Mouse (Mus musculus) forebrain, embryonic 12.5 days (tissue): ENCODE measurements at regions not wholly inside any gene's neighbourhood (a gene's known extent, or its start where the extent isn't known, plus 50 kb on each side); places are given as distances from the start of the nearest gene placed in this dataset.

Source experiments
- ATAC-seq: fragments of 200-750 bp; cut with Nextera tagmentation; 2 replicates; pipeline ENCODE4 v1.8.0; 2017; ENCODE audit warnings: moderate TSS enrichment; ENCODE audit not compliant: low FRiP score
- H3K27ac ChIP-seq: fragments of 300-500 bp; sonication (generic); 2 replicates; pipeline ENCODE4 v1.5.1; 2016; ENCODE audit warnings: mild to moderate bottlenecking
- H3K27me3 ChIP-seq: fragments of 300-500 bp; sonication (generic); 2 replicates; pipeline ENCODE4 v1.6.1; 2016; ENCODE audit warnings: mild to moderate bottlenecking
- H3K36me3 ChIP-seq: fragments of 300-500 bp; sonication (generic); replicated peaks from 2 replicates; pipeline ENCODE4 v1.6.1; 2016; ENCODE audit warnings: mild to moderate bottlenecking
- H3K4me1 ChIP-seq: fragments of 300-500 bp; sonication (generic); 2 replicates; pipeline ENCODE4 v1.6.1; 2016
- H3K4me2 ChIP-seq: fragments of 300-500 bp; sonication (generic); 2 replicates; pipeline ENCODE4 v1.6.1; 2016; ENCODE audit warnings: mild to moderate bottlenecking, moderate library complexity
- H3K4me3 ChIP-seq: fragments of 300-500 bp; sonication (generic); replicated peaks from 2 replicates; pipeline ENCODE4 v1.5.1; 2016; ENCODE audit warnings: mild to moderate bottlenecking
- H3K9ac ChIP-seq: fragments of 300-500 bp; sonication (generic); 2 replicates; pipeline ENCODE4 v1.6.1; 2016; ENCODE audit warnings: mild to moderate bottlenecking
- H3K9me3 ChIP-seq: fragments of 300-500 bp; sonication (generic); 2 replicates; pipeline ENCODE4 v1.6.1; 2016
- WGBS: fragments of 180-500 bp; shearing (Covaris S2); methylation state at CpG from one replicate; pipeline ENCODE4 v1.1.7; 2016; 5-methylcytosine and 5-hydroxymethylcytosine counted together

DNA sequence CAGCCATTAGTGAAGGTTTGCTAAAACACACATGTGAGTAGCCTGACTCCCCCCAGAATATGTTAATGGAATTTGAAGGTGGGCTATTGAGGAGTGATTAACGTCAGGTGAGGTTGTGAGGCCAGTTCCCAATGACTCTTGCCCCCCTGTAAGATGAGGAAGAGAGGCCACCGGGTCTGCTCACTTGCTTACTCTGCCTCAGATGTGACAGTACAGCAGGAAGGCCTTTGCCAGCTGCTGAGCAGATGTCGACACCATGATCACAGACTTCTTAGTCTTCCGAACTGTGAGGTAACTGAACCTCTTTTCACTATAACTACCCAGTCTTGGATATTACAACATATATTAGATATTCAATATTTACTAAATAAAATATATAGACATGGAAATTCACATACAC, 127.4 kb downstream of the Kdr start:
- H3K36me3 ChIP-seq, result no peaks in the 10 kb centered on the region
- no peak overlapping the region for H3K4me2 ChIP-seq
- no peaks in the 10 kb centered on the region for H3K9me3 ChIP-seq
- no peak overlapping the region for H3K27ac ChIP-seq
- no peak overlapping the region for H3K9ac ChIP-seq
- 91% methylated on average over 4 of the region's 4 CpGs for WGBS
- ATAC-seq, result no peak
- peaks cover 9% of the 10 kb centered on the region for H3K4me1 ChIP-seq
- H3K27me3 ChIP-seq, result peaks cover 40% of the 10 kb centered on the region
- H3K4me3 ChIP-seq, result no peak overlapping the region

DNA sequence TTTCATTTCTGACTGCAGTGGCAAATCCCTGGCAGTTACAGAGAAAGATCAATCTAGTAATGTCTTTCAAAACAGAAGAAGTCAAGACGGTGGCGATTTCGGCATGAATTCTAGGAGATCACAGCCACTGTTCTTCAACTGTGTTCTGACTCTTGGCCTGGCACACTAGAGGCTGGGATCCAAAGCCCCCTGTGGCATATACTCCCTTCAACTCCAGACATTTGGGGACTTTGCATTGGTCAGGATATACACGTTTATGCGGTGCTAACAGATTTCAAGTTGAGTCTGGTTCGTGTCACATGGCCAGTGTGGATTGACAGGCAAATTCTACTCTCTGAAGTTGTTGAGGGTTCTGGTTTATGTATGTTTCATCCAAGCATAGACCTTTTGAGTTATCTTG, 130.3 kb downstream of the Kdr start:
- no peak for ATAC-seq

DNA sequence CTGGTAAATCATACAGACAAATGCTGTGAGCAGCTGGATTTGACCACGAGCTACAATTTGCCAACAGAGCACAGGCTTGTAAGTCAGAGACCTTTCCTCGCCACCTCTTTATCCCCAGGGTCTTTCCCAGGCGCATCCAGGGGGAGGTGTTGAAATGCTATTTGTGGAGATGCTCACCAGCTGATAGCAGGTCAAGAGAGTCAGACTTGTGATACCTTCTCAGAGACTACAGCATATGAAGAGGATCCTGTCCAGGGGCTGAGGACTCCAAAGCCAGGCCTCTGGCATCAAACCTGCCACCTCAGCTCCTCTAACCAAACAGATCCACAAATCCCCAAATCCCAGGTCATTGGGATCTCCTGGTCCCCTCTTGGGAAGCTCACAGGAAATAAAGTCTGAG, 130.9 kb downstream of the Kdr start:
- 85% methylated on average over 3 of the region's 3 CpGs for WGBS
- Histone ChIP-seq H3K4me3 (no peak overlapping the region), H3K27ac (no peak overlapping the region), H3K27me3 (peaks cover 28% of the 10 kb centered on the region; the same call in 1 of the 2 replicates), H3K4me1 (peaks cover 10% of the 10 kb centered on the region), H3K9ac (no peak overlapping the region), H3K9me3 (no peaks in the 10 kb centered on the region), H3K4me2 (no peak overlapping the region), H3K36me3 (no peaks in the 10 kb centered on the region)
- ATAC-seq, result no peak

More for the DNA sequence above, 130.3 kb downstream of the Kdr start:
- 87% methylated on average over 6 of the region's 6 CpGs for WGBS
- Histone ChIP-seq H3K36me3 (no peaks in the 10 kb centered on the region), H3K4me1 (peaks cover 10% of the 10 kb centered on the region), H3K9ac (no peak overlapping the region), H3K4me2 (no peak overlapping the region), H3K9me3 (no peaks in the 10 kb centered on the region), H3K27ac (no peak overlapping the region), H3K4me3 (no peak overlapping the region), H3K27me3 (peaks cover 28% of the 10 kb centered on the region; the same call in 1 of the 2 replicates)

DNA sequence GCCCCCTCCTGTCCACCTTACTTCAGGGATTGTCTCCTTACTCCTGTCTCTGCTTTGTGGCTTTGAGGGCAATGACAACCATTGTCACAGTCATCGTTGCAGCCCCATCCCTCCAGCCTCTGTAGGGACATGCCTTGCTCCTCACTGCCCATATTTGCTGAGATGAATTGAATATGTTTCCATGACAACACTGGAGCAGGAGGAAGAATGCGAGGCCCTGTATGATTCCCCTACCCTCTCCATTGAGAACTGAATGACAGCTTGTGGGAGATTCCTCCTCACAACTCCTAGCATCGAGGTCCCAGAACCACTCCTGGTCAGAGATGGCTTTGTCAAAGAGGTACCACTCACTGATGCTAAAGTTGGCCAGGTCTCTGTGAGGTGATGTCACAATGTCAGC, 132.2 kb downstream of the Kdr start:
- WGBS, result 32% methylated on average over 3 of the region's 3 CpGs
- Histone ChIP-seq H3K27me3 (peaks cover 20% of the 10 kb centered on the region; the same call in 1 of the 2 replicates), H3K4me1 (peaks cover 10% of the 10 kb centered on the region), H3K9ac (no peak overlapping the region), H3K4me2 (no peak overlapping the region), H3K9me3 (no peaks in the 10 kb centered on the region), H3K4me3 (no peak overlapping the region), H3K27ac (no peak overlapping the region), H3K36me3 (no peaks in the 10 kb centered on the region)
- no peak; the same call in 1 of the 2 replicates for ATAC-seq

DNA sequence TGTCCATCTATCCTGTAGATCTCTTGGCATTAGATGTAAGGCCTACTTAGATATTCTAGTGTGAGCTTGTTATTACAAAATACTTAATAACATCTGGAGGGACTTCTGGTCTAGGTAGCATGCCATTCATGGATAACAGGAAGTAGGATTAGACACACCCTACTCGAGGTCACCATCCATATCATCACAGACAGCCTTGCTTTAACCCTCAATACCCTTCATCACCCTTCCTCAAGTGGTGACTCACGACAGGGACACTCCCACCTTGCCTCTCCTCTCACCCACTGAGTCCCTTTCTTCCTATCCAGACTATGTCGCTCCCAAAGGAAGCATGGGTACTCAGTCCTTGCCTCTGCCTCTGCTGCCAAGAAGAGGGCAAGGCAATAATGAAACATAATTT, 134.5 kb downstream of the Kdr start:
- 76% methylated on average over 3 of the region's 3 CpGs for WGBS

DNA sequence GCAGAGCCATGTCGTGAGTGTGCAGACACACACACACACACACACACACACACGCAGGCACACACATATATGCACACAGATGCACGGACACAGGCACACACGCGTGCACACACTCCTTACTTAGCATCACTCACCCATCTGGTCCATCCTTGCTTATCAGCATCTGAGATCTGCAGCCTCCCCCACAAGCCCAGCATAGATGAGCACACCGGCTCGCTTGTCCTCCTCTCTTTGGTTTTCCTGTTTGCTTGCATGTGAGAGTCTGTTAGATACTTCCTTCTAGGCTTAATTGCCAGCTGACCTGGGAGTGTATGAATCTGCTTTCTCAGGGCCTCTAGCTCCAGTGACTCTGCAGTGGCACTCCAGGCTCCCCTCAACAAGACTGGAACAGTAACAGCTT, 137.8 kb downstream of the Kdr start:
- Histone ChIP-seq H3K4me1 (no peaks in the 10 kb centered on the region; the same call in 1 of the 2 replicates), H3K4me2 (no peak overlapping the region), H3K4me3 (no peak overlapping the region), H3K9ac (no peak overlapping the region), H3K27me3 (no peaks in the 10 kb centered on the region), H3K27ac (no peak overlapping the region), H3K9me3 (no peaks in the 10 kb centered on the region), H3K36me3 (no peaks in the 10 kb centered on the region)
- ATAC-seq, result no peak
- 96% methylated on average over 7 of the region's 7 CpGs for WGBS

More for the DNA sequence above, 134.5 kb downstream of the Kdr start:
- ATAC-seq, result no peak
- Histone ChIP-seq H3K36me3 (no peaks in the 10 kb centered on the region), H3K9ac (no peak overlapping the region), H3K4me3 (no peak overlapping the region), H3K4me1 (peaks cover 10% of the 10 kb centered on the region), H3K27me3 (peaks cover 12% of the 10 kb centered on the region; the same call in 1 of the 2 replicates), H3K27ac (no peak overlapping the region), H3K9me3 (no peaks in the 10 kb centered on the region), H3K4me2 (no peak overlapping the region)

DNA sequence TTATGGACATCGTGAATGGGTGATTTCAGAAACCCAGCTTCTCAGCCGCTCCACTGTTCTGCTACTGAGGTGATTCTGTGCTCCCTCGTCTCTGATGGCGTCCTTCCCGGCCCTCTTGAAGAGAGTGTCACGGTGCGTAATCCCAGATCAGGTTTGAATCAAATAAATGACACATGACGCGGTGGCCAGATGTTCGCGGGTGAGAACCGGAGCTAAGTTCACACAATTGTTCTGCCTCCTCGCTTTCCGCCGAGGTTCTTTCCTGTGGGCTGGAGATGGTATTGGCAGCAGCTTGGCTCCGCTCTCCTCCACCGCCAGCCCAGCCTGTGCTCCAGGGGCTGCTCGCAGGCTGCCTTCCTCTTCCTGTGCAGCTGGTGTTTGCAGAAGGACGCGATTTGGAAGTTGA, 142.7 kb downstream of the Kdr start:
- 78% methylated on average over 20 of the region's 20 CpGs for WGBS
- no peaks in the 10 kb centered on the region for H3K9me3 ChIP-seq
- H3K9ac ChIP-seq, result no peak overlapping the region
- no peak overlapping the region for H3K4me3 ChIP-seq
- no peaks in the 10 kb centered on the region for H3K27me3 ChIP-seq
- H3K4me1 ChIP-seq, result no peaks in the 10 kb centered on the region; the same call in 1 of the 2 replicates
- H3K4me2 ChIP-seq, result no peak overlapping the region
- H3K36me3 ChIP-seq, result no peaks in the 10 kb centered on the region
- ATAC-seq, result no peak
- no peak overlapping the region for H3K27ac ChIP-seq

DNA sequence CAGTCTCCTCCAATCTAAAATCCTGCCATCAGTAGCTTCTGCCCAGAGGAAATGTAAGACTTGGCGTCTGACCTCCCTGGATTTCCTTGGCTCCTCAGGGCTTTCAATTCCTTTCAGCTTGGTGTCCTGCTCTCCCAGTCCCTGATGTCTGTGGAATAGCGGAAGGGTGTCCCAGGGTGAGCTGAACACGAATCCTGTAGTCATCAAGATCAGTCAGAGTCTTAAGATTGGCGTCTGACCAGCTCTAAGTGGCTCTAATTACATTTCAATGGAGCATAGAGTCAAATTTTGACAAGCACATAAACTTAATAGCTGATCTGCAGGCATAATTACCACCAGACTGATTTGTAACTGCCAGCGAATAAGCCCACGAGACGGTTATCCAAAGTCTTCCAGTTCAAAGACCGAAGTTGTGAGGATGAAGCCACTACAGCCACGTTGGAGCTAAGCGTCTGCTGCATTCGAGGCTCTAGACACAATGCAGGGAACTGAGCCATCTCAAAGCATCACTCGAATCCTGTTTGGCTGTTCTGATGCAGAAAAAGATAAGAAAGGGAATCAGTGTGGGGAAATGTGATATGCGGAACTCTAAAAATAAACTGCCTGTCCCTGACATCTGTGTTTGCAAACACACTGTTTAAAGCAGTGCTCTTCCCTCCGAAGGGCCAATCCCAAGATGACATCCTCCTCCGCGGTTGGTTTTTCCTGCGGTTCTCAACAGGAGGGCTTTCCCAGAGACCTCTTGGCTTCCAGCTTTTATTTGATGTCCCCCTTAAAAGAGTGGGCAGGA, 143.3 kb downstream of the Kdr start:
- H3K9ac ChIP-seq, result no peak overlapping the region
- H3K9me3 ChIP-seq, result no peaks in the 10 kb centered on the region
- no peak overlapping the region for H3K27ac ChIP-seq
- H3K27me3 ChIP-seq, result no peaks in the 10 kb centered on the region
- peaks cover 3% of the 10 kb centered on the region; the same call in 1 of the 2 replicates for H3K4me1 ChIP-seq
- WGBS, result 75% methylated on average over 17 of the region's 17 CpGs
- no peak overlapping the region for H3K4me2 ChIP-seq
- no peak overlapping the region for H3K4me3 ChIP-seq
- H3K36me3 ChIP-seq, result no peaks in the 10 kb centered on the region
- no peak for ATAC-seq

DNA sequence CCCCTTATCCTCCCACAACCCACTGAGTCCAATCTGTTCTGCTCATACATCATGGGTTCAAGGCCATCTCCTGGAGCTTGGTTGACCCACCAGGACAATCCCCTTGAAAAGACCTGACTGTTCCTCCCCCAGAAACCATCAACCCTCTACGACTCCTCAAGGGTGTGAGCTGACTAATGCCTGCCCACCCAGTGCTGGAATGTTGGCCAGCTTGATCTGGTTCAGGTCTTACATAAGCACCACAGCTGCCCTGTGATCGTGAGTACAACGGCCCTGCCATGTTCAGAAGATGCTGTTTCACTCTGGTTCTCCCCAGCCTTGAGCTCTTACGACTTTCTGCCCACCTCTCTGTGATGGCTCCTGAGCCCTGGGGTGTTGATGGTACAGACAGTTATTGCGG, 145.9 kb downstream of the Kdr start:
- no peaks in the 10 kb centered on the region for H3K27me3 ChIP-seq
- no peak overlapping the region for H3K4me3 ChIP-seq
- WGBS, result 89% methylated on average over 5 of the region's 5 CpGs
- H3K4me1 ChIP-seq, result peaks cover 3% of the 10 kb centered on the region; the same call in 1 of the 2 replicates
- no peak overlapping the region for H3K27ac ChIP-seq
- no peak overlapping the region for H3K9ac ChIP-seq
- H3K36me3 ChIP-seq, result no peaks in the 10 kb centered on the region
- no peak overlapping the region for H3K4me2 ChIP-seq
- H3K9me3 ChIP-seq, result no peaks in the 10 kb centered on the region
- no peak for ATAC-seq

DNA sequence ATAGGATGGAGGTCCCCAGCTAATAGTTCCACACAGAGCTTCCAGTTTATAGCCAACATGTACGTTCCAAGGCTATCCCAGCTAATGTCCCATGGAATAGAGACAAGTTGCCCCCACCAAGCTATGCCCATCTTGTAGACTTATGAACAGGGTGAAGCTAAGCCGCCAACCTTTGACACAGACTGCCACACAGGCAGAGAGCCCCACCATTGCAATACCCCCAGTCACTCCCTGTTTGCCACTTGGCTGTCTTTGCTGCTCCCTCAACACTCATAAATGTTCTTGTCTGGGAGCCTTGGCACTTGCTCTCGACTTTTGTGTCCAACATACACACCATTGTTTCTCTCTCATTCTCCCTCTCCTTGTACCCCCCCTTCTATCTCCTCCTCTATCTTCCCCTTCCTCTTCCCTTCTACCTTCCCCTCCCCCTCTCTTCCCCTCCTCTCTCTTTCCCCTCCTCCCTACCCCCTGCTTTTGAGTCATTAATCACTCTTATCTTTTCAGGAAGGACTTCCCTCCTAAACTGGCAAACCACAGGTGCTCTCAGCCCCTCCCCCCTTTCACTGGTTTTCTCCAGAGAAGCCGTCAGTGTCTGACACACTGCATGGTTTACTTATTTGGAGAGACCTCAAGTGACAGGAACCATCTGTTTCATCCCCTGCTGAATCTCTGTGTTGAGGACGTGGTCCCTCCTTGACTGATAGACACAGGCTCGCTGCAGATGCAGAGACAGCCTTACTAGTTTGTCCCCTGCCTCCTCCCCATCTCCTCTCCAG, 148.2 kb downstream of the Kdr start:
- no peak overlapping the region for H3K4me3 ChIP-seq
- H3K4me1 ChIP-seq, result peaks cover 3% of the 10 kb centered on the region; the same call in 1 of the 2 replicates
- H3K4me2 ChIP-seq, result no peak overlapping the region
- no peaks in the 10 kb centered on the region for H3K9me3 ChIP-seq
- H3K36me3 ChIP-seq, result no peaks in the 10 kb centered on the region
- H3K9ac ChIP-seq, result no peak overlapping the region
- no peaks in the 10 kb centered on the region for H3K27me3 ChIP-seq
- 51% methylated on average over 6 of the region's 6 CpGs for WGBS
- ATAC-seq, result no peak
- H3K27ac ChIP-seq, result no peak overlapping the region

DNA sequence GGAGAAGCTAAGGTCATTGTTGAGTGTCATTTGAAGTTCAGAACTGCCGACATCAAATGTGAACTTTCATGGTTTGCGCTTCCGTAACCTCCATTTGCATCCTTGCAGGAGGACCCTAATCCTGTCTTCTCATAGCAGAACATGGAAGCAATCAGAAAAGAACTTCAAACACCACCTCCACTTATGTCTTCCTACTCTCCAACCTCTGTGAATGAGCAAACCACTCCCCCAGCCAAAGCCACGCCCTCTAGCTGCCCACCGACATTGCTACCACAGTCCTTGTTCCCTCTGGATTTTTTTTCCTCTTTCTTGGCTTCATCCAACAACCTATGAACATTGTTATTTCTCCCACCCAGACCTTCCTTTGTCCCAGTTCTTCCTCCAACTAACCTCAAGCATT, 149.9 kb downstream of the Kdr start:
- no peaks in the 10 kb centered on the region for H3K9me3 ChIP-seq
- no peak overlapping the region for H3K27ac ChIP-seq
- 88% methylated on average over 5 of the region's 5 CpGs for WGBS
- no peak overlapping the region for H3K9ac ChIP-seq
- no peak overlapping the region for H3K4me3 ChIP-seq
- H3K27me3 ChIP-seq, result no peaks in the 10 kb centered on the region
- H3K36me3 ChIP-seq, result no peaks in the 10 kb centered on the region
- H3K4me1 ChIP-seq, result peaks cover 3% of the 10 kb centered on the region; the same call in 1 of the 2 replicates
- H3K4me2 ChIP-seq, result no peak overlapping the region
- no peak for ATAC-seq

DNA sequence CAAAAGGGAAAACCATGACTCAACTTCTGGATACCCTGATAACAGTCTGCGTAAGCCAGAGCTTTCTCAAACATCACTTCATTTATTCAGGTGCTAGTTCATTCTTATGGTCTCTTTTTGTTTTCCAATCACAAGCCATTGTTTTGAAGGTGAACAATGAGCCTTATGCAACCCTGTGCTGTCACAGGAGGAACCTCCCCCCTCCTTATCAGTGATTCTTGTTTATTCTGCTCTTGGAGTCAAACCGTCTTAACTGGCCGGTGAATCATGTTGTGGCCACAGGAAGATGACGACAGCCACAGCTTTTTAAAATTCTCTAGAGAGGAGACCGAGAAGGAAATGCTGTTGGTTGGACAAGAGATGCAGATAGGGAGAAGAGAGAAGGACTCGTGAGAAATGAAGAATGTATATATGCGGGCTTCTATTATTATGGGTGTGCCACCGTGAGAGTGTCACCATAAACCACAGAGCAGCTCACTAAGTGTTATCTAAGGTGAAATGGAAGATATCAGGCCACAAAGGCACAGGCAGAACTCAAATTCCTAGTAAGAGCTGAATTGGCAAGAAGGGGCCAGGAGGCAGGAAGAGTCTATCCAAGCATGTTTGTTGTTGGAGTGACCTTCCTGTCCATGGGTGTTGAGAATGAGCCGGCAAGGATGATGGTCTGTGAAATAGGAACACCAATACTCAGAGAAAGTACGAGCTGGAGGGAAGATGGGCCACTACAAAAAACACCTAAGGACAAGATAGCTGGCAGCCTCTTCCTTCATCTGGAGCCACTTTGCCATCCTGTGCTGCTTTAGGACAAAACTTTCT, 151.8 kb downstream of the Kdr start:
- no peak overlapping the region for H3K27ac ChIP-seq
- no peak overlapping the region for H3K9ac ChIP-seq
- no peak overlapping the region for H3K4me3 ChIP-seq
- ATAC-seq, result no peak
- 82% methylated on average over 10 of the region's 10 CpGs for WGBS
- H3K9me3 ChIP-seq, result no peaks in the 10 kb centered on the region
- H3K27me3 ChIP-seq, result no peaks in the 10 kb centered on the region
- no peaks in the 10 kb centered on the region for H3K36me3 ChIP-seq
- H3K4me1 ChIP-seq, result peaks cover 3% of the 10 kb centered on the region; the same call in 1 of the 2 replicates
- no peak overlapping the region for H3K4me2 ChIP-seq
